Mouse (Mus musculus): Measurements from ENCODE around the gene Tbx10.
"Not testable (repeated sequence)": the region's sequence is repeated elsewhere in the genome, so short reads cannot be mapped to it uniquely, and the experiment has no call there.

Tbx10 gene

DNA sequence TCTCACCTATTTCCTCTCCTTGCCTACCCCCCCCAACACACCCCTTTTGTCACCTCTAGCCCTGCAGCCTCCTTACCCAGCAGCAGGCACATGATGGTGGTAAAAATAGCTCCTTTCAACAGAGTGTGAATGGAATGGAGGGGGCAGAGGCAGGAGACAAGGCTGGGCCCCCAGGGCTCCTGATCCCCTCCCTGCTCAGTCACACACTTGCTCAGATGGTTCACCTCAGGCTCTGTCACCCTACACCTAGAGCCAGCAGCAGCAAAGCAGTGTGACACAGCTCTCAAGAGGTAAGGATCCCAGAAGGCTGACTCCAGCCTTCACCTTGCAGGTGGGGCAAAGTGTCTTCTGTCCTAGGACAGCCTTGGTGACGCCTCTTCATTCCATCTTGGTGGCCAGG is 10.6 kb downstream of the Tbx10 start, which contains the start of gene Doc2g:
Gene Doc2g, plus strand, starts transcription at position 202 of the 400 bp plus-strand sequence.
- no peak for DNase-seq (ENCODE audit: low read depth in 2 of 2, low spot score in 2 of 2)

- no peak for DNase-seq (ENCODE audit: low read depth in 2 of 2, low spot score in 2 of 2)
Measured at GRCm38 (mm10) chr19:4003641-4004040, 11.1 kb downstream of the Tbx10 start.

DNA sequence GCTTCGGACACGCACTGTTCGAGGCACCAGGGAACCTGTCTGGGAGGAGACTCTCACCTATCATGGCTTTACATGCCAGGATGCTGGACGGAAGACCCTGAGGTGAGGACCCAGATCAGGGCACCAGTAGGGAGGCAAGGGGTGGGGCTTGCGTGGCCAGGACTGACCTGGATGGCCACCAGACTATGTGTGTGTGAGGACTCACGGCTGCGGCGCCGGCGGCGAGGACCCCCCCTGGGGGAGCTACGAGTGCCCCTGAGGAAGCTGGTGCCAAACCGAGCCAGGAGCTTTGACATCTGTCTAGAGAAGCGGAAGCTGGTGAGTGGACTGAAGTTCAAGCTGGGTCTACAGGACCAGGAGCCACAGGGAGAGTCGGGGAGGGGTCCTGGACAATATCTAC is 11.8 kb downstream of the Tbx10 start:
- no peak for DNase-seq (ENCODE audit: low read depth in 2 of 2, low spot score in 2 of 2)

- DNase-seq (ENCODE audit: low read depth in 2 of 2, low spot score in 2 of 2) = no peak
Measured at GRCm38 (mm10) chr19:4005091-4005490, 12.5 kb downstream of the Tbx10 start.

DNA sequence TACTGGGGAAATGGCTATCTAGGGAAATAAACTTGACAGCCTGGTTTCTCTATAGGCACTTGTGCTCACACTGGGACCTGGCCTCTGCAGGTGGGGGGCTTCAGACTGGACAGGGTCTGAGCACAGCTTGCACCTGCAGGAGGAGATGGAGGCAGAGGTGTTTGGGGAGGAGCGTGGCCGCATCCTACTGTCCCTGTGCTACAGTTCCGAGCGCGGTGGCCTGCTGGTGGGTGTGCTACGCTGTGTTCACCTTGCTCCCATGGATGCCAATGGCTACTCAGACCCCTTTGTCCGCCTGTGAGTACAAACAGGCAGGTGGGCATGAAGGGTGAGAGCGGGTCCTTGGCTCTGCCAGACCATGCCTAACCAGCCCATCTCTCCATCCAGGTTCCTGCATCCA is 13.4 kb downstream of the Tbx10 start:
- no peak for DNase-seq (ENCODE audit: low read depth in 2 of 2, low spot score in 2 of 2)

- DNase-seq (ENCODE audit: low read depth in 2 of 2, low spot score in 2 of 2) = no peak
Measured at GRCm38 (mm10) chr19:4011086-4011485, 18.5 kb downstream of the Tbx10 start.

- peak; percentile 94 to 95 for DNase-seq (ENCODE audit: low read depth in 2 of 2, low spot score in 2 of 2)
Measured at GRCm38 (mm10) chr19:4012432-4013022, 20.0 kb downstream of the Tbx10 start, which contains the start of gene Ndufv1. Ndufv1 (minus strand) TSS chr19:4012806.

DNA sequence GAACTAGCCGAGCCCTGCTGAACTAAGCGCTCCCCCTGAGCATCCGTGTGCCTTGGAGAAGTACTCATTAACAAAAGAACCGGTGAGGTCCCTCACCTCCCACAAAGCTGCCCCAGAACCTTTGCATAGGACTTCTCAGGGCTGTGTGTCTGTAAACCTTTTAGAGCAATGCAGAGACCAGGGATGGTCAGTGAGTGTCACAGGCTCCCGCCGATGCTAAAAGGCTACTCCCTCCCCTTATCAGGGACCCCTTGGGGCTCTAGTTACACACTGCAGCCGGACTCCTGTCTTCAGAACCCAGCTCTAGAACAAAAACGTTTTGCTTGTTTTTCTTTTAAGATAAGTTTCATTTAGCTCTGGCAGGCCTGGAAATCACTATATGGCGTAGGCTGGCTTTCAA is 20.5 kb downstream of the Tbx10 start:
- no peak for DNase-seq (ENCODE audit: low read depth in 2 of 2, low spot score in 2 of 2)

GRCm38 (mm10) chr19:4014802-4015201 is 22.2 kb downstream of the Tbx10 start:
- no peak for DNase-seq (ENCODE audit: low read depth in 2 of 2, low spot score in 2 of 2)

DNA sequence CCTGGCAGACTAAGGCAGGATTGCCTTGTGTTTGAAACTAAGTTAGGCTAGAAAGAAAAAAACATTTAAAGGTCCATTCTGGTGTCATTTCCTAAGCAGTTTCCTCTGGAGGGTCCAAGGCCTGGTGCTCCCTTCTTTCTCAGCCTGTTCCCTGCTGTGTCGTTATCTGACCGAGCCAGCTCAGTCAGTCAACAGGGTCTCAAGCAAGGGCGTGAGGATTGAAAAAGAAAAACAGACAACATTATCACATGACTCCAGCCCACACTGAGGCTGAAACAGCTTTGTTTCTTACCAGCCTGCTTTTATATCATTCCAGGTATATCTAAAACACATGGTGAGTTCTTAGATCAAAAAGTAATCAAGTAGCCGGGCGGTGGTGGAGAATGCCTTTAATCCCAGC is 23.1 kb downstream of the Tbx10 start:
- no peak for DNase-seq (ENCODE audit: low read depth in 2 of 2, low spot score in 2 of 2)

GRCm38 (mm10) chr19:4017921-4018587 is 25.5 kb downstream of the Tbx10 start:
- no peak for DNase-seq (ENCODE audit: low read depth in 2 of 2, low spot score in 2 of 2)

- DNase-seq (ENCODE audit: low read depth in 2 of 2, low spot score in 2 of 2) = peak; percentile 42 to 56
Measured at GRCm38 (mm10) chr19:4018743-4019583, 26.4 kb downstream of the Tbx10 start.

DNA sequence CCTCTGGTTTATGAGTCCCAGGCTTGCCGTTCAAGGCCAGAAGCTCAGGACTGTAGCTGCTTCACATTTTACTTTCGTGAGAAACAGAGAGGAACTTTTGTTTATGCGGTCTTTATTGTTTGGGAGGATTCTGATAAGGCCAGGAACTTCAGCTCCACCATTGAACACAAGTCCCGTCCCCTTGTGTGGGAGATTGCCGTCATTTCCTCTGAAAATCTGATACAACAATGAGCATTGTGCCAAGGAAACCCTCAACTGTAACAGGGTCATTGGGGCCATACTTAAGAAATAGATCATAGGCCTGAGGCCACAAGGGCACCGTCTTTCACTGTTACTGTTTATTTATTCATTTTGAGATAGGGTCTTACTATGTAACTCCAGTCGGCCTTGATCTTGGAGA is 30.6 kb downstream of the Tbx10 start:
- no peak for DNase-seq (ENCODE audit: low read depth in 2 of 2, low spot score in 2 of 2)

DNA sequence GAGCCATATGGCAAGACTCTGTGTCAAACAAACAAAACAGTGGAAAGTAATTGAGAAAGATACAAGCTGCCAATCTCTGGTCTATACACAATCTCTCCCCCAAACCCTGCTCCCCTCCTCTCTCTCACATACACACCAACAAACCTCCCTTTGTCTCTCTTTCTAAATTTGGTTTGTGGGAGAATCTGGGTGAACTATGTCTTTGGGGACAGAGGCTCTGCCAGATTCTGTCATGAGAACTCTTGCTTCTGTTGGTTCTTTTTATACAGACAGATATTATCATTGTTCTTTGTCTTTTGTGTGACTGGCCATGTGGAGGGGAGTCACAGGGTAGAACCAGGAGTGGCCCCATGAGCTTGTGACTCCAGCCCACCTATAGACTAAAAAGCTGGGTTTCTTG is 35.0 kb downstream of the Tbx10 start:
- DNase-seq (ENCODE audit: low read depth in 2 of 2, low spot score in 2 of 2) = no peak

- no peak for DNase-seq (ENCODE audit: low read depth in 2 of 2, low spot score in 2 of 2)
Measured at GRCm38 (mm10) chr19:4032668-4033067, 40.1 kb downstream of the Tbx10 start.

- DNase-seq (ENCODE audit: low read depth in 2 of 2, low spot score in 2 of 2) = no peak
Measured at GRCm38 (mm10) chr19:4033298-4033697, 40.7 kb downstream of the Tbx10 start.

- DNase-seq (ENCODE audit: low read depth in 2 of 2, low spot score in 2 of 2) = no peak
Measured at GRCm38 (mm10) chr19:4033742-4034141, 41.2 kb downstream of the Tbx10 start.

DNA sequence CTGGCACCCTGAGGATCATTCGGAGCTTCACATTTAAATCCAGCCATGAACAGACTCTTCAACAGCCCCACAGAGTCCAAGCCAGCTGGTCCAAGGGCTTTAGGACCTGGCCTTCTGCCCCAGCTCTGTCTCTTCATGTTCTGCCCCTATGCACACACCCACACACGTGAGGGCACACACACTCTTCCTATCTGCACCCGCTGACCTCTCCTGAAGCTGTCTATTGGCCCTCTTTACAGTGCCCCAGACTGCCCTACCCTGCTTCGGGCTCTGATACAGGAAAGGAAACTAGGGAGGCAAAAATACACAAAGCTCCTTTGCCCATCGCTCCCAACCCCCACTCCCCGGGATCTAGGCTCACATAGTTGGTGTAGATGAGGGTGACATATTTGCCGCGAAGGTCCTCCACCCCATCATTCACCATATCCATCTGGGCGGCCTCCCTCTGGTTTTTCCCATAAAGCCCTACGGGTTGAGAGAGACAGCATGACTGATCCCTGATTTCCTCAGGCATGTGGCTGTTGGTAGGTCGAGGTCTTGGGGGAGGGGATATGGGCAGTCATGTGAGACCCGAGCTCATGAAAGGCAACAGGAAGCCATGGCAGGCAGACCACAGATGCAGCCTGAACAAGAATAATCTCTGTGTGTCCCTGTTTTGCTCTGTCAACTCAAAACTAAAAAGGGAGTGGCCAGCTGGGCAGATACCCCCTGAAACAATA is 43.9 kb downstream of the Tbx10 start:
- DNase-seq (ENCODE audit: low read depth in 2 of 2, low spot score in 2 of 2) = no peak

- not testable (repeated sequence) for DNase-seq (ENCODE audit: low read depth in 2 of 2, low spot score in 2 of 2)
Measured at GRCm38 (mm10) chr19:4037154-4037787, 44.7 kb downstream of the Tbx10 start.

- peak; percentile 77 to 78 for DNase-seq (ENCODE audit: low read depth in 2 of 2, low spot score in 2 of 2)
Measured at GRCm38 (mm10) chr19:4037788-4038232, 45.3 kb downstream of the Tbx10 start, which contains the start of gene Gstp1. Gstp1 (minus strand) TSS chr19:4037985.

- not testable (repeated sequence) for DNase-seq (ENCODE audit: low read depth in 2 of 2, low spot score in 2 of 2)
Measured at GRCm38 (mm10) chr19:4040941-4041340, 48.4 kb downstream of the Tbx10 start.

All from CD8-positive naive resting alpha-beta T cell, adult 2 months (primary cell).